Mouse (Mus musculus) MEL (cell line): ENCODE measurements at regions not wholly inside any gene's neighbourhood (a gene's known extent, or its start where the extent isn't known, plus 50 kb on each side); places are given as distances from the start of the nearest gene placed in this dataset.

Source experiments
- CHD2 ChIP-seq: IDR thresholded peaks from 2 replicates; pipeline ENCODE4 v1.6.1; 2011; ENCODE audit warnings: low read length, improper control_type of control experiment
- CTCF ChIP-seq, 3 experiments: IDR thresholded peaks in 2 of 3; conservative IDR thresholded peaks in 1 of 3; 2 replicates each; pipeline ENCODE4 v1.5.1; 2011 to 2012; ENCODE audit warnings: low read length in 3 of 3, low read depth in 2 of 3, mild to moderate bottlenecking in 2 of 3, improper control_type of control experiment in 1 of 3, inconsistent platforms in 1 of 3, mixed read lengths in 1 of 3, moderate library complexity in 1 of 3; ENCODE audit not compliant: control insufficient read depth in 1 of 3, insufficient read depth in 1 of 3, poor library complexity in 1 of 3, severe bottlenecking in 1 of 3
- ELF1 ChIP-seq: IDR thresholded peaks from 2 replicates; pipeline ENCODE4 v1.6.1; 2014; ENCODE audit warnings: low read depth, mild to moderate bottlenecking, inconsistent platforms, low read length, improper control_type of control experiment, moderate library complexity
- EP300 ChIP-seq, 2 experiments: IDR thresholded peaks; 2 replicates each; pipeline ENCODE4 v1.6.1; 2011; ENCODE audit warnings: improper control_type of control experiment in 2 of 2, low read length in 2 of 2, low read depth in 1 of 2, mild to moderate bottlenecking in 1 of 2
- GATA1 ChIP-seq: IDR thresholded peaks from 2 replicates; pipeline ENCODE4 v1.6.1; 2011; ENCODE audit warnings: low read depth, low read length, improper control_type of control experiment
- HCFC1 ChIP-seq: IDR thresholded peaks from 2 replicates; pipeline ENCODE4 v1.6.1; 2012; ENCODE audit warnings: low read depth, mild to moderate bottlenecking, inconsistent platforms, low read length, improper control_type of control experiment, moderate library complexity
- POLR2A ChIP-seq, 2 experiments: IDR thresholded peaks; 2 replicates each; pipeline ENCODE4 v1.6.1; 2011 to 2012; ENCODE audit warnings: low read length in 2 of 2, mild to moderate bottlenecking in 2 of 2, control low read depth in 1 of 2, improper control_type of control experiment in 1 of 2, low read depth in 1 of 2, moderate library complexity in 1 of 2; ENCODE audit not compliant: control insufficient read depth in 1 of 2, insufficient read depth in 1 of 2, poor library complexity in 1 of 2
- RCOR1 ChIP-seq: IDR thresholded peaks from 2 replicates; pipeline ENCODE4 v1.6.1; 2012; ENCODE audit warnings: low read depth, mild to moderate bottlenecking, inconsistent platforms, low read length, improper control_type of control experiment
- SMC3 ChIP-seq: IDR thresholded peaks from 2 replicates; pipeline ENCODE4 v1.6.1; 2011; ENCODE audit warnings: low read depth, low read length, improper control_type of control experiment
- TAL1 ChIP-seq: IDR thresholded peaks from 2 replicates; pipeline ENCODE4 v1.6.1; 2012; ENCODE audit warnings: mild to moderate bottlenecking, inconsistent platforms, low read length, moderate library complexity, mixed read lengths
- TBP ChIP-seq: IDR thresholded peaks from 2 replicates; pipeline ENCODE4 v1.8.0; 2011; ENCODE audit warnings: low read depth, low read length, improper control_type of control experiment
- TCF12 ChIP-seq: IDR thresholded peaks from 2 replicates; pipeline ENCODE4 v1.6.1; 2014; ENCODE audit warnings: low read depth, mild to moderate bottlenecking, inconsistent platforms, low read length, improper control_type of control experiment, moderate library complexity
- USF1 ChIP-seq: IDR thresholded peaks from 2 replicates; pipeline ENCODE4 v1.6.1; 2014; ENCODE audit warnings: low read depth, mild to moderate bottlenecking, inconsistent platforms, low read length, improper control_type of control experiment, moderate library complexity
- ZMIZ1 ChIP-seq: IDR thresholded peaks from 2 replicates; pipeline ENCODE4 v1.6.1; 2012; ENCODE audit warnings: low read depth, mild to moderate bottlenecking, inconsistent platforms, low read length, improper control_type of control experiment, moderate library complexity

DNA sequence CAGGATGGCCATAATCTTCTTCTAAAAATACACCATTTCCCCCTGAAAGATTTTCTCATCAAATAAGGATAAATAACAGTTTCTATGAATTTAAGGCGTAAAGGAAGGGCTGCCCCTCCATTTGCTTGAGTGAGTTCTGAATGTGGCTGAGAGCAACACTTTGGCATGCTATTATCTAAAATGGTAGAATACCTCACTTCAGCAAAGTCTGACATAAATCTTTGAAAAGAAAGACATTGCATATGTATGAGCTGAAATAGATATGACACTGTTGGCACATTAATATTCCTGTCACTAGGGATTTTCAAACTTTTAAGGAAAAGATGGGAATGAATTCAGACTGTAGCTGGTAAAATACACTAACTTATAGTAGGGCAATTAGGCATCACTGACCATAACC lies 847.7 kb upstream of the Nr2f1 start:
- TF ChIP-seq POLR2A (IDR thresholded peaks at IDR 0.05; ENCODE audit: control insufficient read depth in 1 of 2, insufficient read depth in 1 of 2, low read depth in 1 of 2, low read length in 2 of 2, poor library complexity in 1 of 2), result no peak
- no peak for TF ChIP-seq CTCF (IDR thresholded peaks at IDR 0.05 in 2 of 3, conservative IDR thresholded peaks at IDR 0.05 in 1 of 3; ENCODE audit: control insufficient read depth in 1 of 3, insufficient read depth in 1 of 3, low read depth in 2 of 3, low read length in 3 of 3, poor library complexity in 1 of 3, severe bottlenecking in 1 of 3)
- TF ChIP-seq CHD2, result no peak
- TF ChIP-seq EP300 (IDR thresholded peaks at IDR 0.05; ENCODE audit: low read depth in 1 of 2, low read length in 2 of 2), result no peak
- no peak for TF ChIP-seq ELF1
- TF ChIP-seq RCOR1, result no peak
- TF ChIP-seq TCF12, result no peak
- TF ChIP-seq SMC3, result no peak
- TF ChIP-seq TAL1, result no peak
- no peak for TF ChIP-seq HCFC1
- TF ChIP-seq USF1, result no peak
- TF ChIP-seq TBP, result no peak
- TF ChIP-seq GATA1, result no peak
- TF ChIP-seq ZMIZ1, result no peak
